Mouse (Mus musculus) mesoderm, embryonic 11.5 days (tissue): ENCODE measurements at regions not wholly inside any gene's neighbourhood (a gene's known extent, or its start where the extent isn't known, plus 50 kb on each side); places are given as distances from the start of the nearest gene placed in this dataset.

Experiments
- DNase-seq: peaks from one replicate; pipeline ENCODE4 v3.0.0-alpha.2; 2012; ENCODE audit warnings: low read depth, low spot score

DNA sequence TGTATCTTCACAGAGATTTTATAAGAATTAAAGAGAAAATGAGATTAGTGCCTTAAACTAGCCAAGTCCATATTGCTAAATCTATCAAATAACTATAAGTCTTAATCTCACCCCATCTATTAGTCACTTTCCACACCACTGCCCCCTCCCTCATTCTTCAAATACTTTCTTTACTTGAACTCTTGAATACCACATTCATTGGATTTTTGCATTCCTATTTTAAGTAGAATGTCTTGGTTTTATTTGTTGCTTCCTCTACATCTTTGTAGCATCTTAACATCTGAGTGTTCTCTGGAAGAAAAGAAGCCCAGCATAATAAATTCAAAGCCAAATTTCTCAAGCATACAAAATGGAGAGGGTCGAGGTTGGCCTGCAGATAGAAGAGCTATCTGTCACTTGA lies 200.9 kb upstream of the Thbs1 start:
- no peak for DNase-seq

DNA sequence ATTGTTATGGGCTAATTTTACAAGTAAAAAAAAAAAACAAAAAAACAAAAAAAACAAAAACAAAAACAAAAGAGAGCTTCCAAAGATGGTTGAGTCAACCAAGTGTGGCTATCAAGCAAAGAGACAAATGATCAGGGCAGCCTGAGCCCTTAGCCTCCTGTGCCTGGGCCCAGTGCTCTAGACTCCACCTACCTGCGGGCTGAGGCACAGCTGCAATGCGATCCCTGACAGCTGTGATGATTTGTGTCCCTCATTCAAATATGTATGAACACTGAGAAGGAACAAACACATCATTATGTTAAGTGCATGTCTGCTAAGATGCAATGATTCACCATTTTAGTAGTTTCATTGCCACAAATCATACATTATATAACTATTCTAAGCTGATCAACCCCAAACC lies 199.0 kb upstream of the Thbs1 start:
- no peak for DNase-seq

DNA sequence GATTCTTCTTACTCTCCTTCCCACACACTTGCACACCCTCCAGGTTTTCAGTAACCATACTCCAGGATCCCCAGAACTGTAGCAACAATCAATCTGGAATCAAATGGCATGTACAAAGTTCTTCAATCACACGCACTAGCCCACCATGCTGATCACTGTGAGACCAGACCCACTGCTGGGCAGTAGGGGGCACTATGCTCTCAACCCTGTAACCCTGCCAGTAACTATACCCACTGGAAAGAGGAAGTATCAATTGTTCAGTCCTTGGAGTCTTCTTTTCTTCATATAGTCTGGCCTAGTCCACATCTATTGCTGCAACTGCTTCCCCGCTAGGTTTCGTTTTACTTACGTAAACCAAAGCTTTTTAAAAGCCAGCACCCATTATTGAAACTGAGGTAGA lies 197.8 kb upstream of the Thbs1 start:
- no peak for DNase-seq

DNA sequence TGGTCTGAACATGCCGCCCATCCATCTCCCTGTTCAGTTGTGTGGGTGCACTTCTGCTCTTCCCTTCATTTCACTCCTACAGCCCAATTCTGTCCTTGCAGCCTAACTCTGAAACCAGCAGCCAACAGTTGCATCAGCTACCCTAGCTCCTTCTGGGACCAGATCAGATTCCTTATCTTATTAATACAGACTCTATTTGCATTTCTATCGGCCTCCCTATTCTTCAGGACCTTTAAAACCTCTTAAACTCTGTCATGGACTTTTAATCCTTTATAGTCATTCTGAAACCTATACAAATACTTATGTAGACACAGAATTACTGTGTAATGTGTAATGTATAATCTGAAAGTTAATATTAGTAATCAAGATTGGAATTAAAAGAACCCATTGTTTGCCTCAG lies 195.9 kb upstream of the Thbs1 start:
- no peak for DNase-seq

DNA sequence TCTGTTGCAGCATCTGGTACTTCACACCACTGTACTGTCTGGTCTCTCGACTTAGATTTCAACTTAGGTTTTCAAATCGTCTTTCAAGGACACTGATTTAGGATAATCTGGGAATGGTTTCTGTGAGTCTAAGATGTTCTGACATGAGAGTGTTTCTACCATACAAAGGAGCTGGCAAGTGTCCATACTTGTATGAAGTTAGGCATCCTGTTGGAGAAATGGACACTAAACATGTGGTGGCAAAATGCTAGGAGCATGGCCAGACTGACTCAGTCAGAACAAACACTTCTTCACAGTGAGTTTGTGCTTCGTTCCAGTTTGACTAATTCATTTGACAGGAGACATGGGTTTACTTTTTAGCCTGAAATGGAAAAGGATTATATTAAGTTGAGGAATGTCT lies 194.5 kb upstream of the Thbs1 start:
- no peak for DNase-seq

DNA sequence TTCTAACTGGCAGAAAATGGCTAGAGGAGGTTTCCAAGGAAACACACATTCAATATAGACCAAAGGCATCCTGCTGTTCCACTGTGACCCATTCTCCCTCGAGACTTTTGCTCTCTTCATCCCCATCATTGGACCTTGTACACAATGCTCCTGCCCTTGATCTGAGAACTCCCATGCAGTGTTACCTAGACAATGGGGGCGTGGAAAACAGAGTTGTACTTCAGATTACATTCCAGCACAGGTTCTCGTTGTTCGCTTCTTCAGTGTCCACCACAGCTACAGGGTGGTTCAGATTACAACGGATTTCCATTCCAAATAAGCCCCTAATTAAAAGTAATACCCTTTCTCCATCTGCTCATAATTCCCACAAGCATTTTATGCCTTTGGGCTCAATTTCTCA lies 186.8 kb upstream of the Thbs1 start:
- no peak for DNase-seq

DNA sequence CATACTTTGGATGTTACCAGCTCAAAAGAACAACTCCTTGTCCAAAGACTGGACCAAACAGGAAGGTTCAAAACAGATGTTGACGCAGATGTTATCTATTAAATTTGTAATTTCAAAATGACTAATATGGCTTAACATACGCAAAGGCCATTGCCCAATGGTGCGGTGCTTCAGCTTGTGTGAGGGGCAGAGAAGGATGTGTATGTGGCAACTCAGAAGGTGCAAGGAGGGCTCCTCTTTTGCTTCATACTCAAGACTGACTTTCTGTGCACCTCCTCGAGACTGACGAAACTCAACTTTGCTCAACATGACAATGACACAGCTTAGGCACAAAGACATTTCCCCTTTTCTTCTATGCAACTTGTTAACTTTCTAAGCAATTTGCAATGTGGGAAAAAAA lies 186.3 kb upstream of the Thbs1 start:
- DNase-seq = no peak

DNA sequence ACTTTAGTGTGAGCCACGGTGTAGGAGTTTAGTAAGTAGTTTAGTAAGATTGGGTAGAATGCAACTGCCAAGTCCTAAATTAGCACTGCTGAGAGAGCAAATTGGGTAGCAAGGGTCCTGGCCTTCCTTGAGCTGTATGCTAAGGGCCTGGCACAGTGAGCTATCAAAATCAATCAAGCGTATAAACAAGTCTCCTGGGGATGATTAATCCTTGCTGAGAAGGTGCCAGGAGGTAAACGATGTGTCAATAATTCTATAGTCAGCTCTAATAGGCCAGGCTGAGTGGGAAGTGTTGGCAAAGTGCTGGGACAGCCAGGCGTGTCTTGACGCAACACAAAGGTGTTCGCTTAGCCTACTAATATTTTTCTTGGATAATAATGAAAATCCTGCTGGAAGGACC lies 183.6 kb upstream of the Thbs1 start:
- DNase-seq = peak; percentile 36

DNA sequence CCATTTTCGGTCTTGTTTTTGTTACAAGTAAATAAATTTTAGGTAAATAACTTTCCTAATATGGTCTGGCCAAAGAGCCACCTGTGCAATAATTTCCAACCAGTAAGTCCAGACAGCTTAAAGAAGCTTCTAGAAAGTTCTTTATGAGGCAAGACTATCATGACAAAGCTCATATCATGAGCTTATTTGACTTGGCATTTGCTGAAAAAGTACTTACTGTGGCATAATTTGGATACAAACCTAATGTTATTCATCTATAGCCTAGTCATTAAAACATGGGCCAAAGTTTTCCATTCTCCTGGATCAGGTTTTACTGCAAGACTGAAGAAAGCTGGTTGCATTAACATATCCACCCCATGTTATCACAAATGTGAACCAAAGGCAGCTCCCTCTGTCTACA lies 182.1 kb upstream of the Thbs1 start:
- DNase-seq = no peak

DNA sequence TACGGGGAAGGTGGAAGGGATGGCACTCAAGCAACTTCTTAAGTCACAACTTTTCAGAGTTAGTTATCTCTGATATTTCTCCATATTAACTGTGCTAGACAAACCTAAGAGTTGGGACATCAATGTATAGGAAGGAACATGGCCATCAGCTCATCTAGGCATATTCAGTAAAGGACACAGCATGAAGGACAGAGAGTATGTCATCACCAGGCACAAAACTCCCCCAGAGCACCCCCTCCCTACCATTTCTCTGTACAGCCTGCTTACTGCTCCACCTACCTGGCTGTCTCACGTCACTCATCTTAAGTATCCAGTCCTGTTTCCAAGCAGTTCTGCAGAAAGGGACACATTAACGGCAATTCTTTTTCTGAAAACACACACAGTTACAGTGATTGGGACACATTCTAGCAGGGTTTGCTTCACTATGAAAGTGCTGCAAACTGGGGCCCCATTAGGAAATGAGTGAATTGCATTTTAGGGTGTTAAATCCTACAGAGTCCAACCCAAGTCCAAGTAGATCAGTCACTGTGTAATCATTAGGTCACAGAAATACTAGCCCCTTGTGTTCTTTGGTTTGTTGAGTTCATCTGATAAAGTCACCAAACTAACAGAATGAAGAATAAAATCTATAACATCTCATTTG lies 180.7 kb upstream of the Thbs1 start:
- no peak for DNase-seq

DNA sequence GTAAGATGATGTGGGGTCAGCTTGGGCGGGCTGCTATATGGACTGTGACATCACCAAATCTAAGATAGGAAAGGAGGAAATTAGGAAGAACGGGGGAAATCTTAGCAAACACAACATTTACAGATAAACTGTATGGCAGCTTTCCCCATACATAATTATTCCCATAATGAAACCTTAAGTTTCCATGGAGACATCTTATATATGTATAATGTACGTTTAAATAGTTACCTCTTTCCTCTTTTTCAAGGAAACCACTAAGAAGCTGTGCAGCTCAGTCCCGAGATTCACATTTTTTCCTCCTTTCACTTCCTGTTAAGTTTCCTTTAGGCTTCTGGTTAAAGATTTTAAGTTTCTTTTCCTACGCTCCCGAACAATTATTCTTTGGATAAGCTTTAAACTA lies 175.1 kb upstream of the Thbs1 start:
- no peak for DNase-seq

DNA sequence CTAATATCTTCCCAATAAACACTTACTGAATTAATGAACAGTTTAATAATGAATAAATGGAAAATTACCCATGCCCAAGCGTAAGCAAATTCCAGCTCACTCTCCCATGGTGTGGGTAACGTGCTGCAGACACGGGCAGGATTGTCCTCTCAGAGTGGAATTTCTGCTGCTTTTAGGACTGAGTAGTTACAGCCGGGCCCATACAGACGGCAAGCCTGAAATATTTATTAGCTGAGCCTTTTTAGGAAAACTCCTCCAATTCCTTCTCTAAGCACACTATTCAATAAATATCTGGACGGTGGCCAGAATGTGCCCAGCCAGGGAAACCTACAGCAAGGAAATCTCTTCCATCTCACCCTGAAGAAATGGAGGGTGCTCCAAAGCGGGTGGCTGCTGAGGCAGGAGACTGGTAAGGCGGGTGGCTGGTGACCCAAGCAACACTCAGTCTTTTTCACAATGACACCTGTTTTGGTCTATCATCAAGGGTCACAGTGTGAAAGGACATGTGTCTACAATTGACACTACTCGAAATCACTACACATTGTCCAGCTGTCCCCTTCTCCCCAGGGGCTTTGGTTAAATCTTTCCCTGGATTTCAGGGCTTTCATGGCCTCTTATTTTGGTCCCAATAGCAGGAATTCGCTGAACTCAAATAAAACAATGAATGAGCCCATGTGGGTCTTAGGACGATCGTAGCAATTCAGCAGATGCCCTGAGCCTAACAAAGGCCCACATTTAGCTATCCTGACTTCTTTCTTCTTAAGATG lies 173.2 kb upstream of the Thbs1 start:
- peak; percentile 44 for DNase-seq

DNA sequence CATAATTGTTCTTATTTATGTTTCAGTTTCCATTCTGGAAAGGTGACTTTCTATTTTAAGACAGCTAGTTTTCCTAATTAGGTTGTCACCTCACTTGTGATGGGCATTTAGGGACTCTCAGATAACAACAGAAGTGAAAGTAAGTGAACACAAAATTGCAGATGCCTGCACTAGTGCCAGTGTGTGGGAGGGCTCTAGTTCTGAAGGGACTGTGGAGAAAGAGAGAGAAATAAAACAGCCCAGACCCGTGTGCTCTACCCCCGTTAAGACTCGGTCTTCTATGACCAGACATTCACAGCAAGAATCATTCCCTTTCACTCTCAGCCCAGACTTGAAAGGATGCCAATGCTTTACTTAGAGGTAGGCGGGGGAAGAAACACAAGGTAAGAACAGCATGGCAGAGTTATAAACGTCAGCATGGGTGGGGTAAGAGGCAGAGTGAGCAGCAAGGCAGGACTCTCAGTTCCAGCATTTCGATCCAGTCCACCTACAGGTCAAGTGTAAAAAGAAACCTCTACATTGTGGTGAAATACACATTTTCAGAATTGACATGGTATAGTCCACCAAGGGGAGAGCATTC lies 170.1 kb upstream of the Thbs1 start:
- DNase-seq = no peak

DNA sequence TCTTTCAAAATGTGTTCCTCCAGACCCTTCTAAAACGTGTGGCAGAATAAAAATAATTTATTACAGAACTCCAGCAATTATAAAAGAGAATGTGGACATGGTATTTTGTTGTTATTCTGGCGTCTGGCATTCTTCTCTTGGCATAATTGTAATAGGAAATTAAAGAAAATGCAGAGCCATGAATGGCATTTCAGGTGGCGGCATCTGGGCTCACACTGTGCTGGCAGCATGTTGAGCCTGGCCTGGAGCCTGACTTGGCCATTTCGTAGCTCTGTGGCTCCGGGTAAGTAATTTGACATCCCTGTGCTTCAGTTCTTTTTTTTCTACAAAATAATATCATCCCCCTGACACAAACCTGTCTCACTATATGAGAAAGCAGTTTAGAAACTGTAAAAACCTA lies 168.0 kb upstream of the Thbs1 start:
- no peak for DNase-seq

DNA sequence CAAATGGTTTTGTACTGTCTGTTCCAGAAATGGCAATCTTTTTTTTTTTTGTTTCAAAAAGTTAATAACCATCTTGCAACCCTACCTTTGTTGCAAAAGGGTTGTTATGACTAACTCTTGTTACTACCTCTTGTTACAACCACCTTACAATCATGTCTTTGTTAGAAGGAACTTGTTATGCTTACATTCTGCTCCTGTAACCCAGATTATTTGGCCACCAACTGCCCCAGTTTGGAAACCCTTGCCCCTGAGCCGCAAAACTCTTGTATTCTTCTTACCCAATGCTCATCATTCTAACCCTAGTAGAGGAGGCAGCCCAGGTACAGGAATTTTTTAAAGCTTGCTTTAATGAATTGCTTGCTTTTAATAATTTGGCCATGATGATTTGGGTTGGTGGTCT lies 167.4 kb upstream of the Thbs1 start:
- DNase-seq = no peak

DNA sequence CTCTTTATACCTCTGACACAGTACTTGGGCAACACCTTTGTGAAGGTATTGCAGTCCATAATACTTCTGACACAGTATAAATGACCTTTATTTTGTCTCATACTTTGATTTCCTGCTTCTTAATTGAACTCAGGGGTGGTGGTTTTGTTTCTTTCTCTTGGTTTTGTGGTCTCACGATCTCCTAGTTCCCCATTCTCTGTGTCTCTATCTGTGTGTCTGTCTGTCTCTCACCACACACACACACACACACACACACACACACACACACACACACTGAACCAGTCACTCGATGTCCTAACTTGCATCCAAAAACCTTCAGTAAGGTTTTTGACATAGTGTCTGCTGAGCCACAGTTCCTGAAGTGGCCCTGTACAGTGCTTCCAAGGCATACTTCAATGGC lies 166.7 kb upstream of the Thbs1 start:
- no peak for DNase-seq

DNA sequence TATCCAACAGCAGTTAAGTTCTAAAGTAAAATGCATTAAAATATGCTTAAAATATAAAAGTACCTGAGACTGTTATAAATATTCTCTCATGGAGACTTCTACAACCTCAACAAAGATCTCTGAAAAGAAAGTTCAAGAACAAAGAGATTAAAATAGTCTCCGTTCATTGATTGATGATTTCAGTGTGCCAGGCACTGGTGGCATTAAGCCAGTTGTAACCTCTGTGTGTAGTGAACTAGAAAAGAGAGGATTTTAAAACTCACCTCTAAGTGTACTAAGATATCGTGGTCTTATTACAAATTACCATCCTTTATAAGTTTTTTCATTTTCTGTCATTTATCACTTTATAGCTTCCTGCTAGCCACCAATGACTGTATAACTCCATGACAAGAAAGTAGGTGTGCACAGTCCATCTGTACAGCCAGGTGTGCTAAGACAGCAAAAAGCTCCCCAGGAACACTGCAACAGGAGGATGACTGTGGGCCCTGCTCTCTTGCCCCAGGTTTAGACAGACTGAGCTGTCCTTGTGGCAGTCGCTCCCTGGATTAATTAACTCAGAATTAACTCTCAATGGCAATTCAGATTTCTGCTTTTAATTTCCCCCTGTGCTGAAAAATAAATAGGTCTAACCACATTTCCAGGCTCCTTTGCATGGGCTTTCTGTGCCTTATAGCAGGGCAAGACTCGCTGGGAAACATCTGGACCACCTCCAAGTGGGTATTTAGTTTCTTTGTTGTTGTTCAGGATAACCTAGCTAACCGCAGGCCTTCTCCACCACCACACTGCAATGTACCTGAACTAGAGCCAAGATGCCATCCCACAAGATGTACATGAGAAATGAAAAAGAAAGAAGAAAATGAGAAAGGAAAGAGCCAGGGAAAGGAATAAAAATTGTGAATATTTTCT lies 161.0 kb upstream of the Thbs1 start:
- no peak for DNase-seq

DNA sequence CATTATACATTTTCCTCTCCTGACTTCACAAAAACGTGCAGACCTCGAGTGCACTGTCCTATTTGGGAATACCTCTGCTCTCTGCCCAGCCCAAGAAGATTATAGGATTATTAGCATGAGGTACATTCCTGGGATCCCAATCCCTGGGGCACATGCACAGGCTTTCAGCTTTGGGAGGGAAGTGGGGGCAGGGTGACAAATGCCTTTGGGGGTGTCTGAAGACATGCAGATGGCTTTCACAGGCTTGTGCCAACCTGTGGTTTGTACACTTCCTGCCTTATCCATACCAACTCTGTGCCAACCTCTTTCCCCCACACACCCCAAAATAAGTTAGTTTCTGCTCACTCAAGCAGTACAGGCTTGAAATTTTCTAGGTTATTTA lies 160.3 kb upstream of the Thbs1 start:
- DNase-seq = no peak

DNA sequence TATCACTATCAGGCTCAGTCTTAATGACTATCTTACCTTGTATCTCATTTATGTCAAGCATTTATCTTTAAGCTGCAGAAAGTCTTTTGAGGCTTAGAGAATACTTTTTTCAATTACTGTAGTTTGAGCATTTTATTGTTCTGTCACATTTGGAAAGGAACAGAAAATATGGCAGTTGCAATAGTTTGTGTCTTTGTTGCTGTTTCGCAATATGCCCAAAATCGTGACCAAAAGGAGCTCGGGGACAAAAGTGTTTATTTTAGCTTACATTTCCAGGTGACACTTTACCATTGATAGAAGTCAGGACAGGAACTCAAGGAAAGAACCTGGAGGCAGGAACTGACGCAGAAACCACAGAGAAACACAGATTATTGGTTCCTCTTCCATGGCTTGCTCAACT lies 152.9 kb upstream of the Thbs1 start:
- no peak for DNase-seq

DNA sequence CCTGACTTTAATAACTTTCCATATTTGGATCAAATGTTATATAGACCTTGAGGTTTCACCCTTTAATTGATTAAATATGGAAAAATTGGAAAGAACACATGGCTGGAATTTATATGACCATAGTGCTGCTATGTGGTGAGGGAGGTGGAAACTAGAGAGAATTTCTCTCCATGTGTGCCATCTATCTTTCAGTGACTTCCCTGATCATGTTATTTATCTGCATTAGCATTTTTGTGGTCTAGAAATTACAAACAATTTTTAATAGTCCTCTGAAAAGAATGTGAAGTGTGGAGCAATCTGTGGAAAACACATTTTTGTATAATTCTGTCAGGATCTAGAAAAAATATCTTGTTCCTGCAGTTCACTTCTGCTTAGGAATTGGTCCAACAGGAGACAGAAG lies 152.2 kb upstream of the Thbs1 start:
- no peak for DNase-seq

DNA sequence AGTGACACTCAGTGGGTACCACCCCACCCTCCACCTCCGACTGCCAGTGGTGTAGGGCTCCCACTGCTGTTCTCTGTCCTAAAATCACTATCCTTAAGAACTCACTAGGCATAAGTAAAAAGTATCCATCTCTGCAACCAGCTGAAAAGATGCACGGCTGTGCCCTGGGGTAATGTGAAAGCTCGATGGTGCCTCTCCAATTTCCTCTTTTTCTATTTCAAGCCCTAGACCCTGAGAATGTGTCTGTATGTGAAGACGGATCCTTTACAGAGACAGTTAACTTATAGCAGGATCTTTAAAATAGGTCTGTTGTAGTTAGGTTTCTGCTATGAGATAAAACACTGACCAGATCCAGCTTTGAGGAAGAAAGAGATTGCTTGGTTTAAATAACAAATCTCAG lies 149.1 kb upstream of the Thbs1 start:
- no peak for DNase-seq

DNA sequence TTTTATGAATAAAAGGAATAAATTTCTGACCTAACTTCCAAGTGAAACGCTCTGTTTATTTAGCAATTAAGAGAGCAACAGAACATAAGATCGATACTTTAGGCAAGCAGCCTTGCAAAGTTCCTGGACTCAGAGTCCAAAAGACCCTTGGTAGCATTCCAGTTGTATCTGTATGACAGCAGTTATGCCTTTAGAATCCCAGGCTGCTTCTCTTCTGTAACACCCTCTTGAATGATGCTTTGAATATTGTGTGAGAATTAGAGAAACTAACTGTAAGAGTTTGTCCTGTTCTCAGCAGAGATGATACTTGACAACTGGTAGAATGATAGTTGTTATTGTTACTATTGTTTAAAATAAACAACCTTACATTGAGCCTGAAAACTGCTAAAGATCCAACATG lies 148.2 kb upstream of the Thbs1 start:
- DNase-seq = no peak
